Mouse (Mus musculus) lung, postnatal 25 days (tissue): ENCODE measurements at regions not wholly inside any gene's neighbourhood (a gene's known extent, or its start where the extent isn't known, plus 50 kb on each side); places are given as distances from the start of the nearest gene placed in this dataset.

ENCODE experiments used
- DNase-seq: peaks from one replicate; pipeline ENCODE4 v3.0.0; 2022; ENCODE audit warnings: low spot score

DNA sequence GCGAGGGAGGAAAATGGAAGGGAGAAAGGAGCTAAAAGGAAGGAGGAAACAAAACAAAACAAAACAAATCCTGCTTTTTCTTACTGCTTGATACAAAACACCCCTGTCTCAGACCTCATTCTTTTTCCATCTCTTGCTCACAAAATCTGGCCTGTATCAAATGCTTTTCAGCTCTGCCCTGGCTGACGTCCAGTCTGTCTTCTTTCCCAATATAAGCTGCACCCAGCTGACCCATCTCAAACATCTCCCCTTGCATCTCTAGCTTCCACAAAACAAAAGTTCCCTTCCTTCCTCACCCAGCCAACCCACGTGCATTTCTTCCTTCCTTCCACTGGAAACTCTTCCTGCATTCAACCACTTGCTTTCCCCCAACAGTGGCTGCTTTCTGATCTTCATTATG lies 183.1 kb upstream of the Usp25 start:
- DNase-seq: no peak

DNA sequence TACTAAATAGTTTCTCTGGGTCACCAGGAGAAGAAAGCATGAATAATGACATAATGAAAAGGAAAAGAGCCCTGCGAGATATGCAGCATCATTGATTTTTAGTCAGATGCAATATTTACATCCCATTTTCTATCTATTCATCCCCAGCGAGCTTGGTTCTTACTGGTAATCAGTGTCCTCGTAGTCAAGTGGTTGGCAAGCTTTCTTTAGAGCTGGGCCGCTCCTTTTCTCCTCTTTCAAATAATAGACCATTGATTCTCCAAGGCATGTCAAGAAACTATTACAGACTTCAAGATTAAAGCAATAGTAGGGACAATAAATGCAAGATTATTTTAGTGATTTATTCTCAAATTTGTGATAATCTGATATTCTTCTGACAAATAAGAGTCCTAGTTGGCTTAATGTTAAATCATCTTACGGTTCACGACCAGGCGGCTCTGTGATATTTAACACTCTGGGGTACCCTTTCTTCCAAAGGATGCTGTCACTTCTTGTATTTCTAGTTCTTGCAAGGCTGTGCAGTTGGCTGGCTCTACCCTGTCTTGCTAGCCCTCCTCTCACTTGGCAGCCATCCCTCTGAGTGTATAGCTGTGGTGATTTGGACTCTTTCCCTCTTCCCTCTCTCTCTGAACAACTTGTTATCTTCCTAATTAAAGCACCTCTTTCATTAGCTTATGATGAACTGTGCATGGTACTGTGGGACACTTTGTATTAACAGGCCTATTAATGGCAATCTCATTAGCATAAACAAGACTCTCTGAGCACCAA lies 185.6 kb upstream of the Usp25 start:
- no peak for DNase-seq

DNA sequence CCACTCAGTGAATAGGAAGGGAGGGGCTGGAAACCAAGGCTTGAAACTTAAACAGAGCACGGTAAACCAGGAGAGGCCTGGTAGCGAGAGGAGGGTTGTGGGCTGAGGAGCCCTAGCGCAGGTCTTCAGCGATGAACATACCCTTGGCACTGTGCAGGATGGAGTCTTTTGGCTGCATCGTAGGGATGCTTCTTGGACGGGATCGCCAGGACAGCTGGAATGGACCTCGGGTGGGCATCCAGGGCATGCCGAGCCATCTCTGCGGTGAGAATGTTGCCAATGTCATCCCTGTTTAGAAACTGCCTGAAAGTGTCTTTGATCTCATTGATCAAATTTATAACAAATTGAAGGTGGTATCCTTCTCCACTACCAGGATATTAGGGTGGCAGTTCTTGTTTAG lies 192.2 kb upstream of the Usp25 start:
- no peak for DNase-seq

DNA sequence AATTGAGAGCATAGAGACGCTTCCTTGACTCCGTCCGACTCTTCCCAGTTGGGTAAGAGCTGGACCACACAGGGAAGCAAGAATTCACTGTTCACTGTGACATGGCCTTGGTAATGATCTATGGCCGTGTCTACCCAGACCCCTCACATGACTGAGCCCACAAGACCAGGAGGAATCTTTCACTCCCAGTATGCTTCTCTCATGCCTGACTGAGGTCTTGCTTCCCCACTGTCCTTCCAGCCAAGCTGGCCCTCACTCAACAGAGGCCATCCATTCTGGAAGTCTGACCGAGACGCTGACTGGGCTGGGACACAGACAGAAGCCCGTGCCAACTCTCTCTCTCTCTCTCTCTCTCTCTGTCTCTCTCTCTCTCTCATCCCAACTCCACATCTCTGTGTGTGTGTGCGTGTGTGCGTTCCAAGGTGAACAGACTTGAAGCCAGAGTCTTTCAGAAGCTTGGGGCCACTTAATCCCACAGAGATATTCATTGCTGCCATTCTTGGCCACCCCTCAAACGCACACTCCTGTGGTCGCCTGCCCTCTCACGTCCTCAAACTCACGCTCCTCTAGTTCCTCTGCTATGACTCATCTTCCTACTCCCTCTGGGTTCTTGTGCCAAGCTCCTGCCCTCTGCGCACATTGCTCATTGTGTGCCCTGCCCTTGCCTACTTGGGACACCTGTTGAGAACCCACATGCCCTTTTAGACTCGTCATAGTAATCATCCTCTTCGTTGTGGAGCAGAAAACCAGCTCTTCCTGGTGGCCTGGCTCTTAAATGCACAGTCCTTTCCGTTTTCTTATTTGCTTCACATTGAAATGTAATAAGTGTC lies 197.2 kb upstream of the Usp25 start:
- peak; percentile 31 for DNase-seq

DNA sequence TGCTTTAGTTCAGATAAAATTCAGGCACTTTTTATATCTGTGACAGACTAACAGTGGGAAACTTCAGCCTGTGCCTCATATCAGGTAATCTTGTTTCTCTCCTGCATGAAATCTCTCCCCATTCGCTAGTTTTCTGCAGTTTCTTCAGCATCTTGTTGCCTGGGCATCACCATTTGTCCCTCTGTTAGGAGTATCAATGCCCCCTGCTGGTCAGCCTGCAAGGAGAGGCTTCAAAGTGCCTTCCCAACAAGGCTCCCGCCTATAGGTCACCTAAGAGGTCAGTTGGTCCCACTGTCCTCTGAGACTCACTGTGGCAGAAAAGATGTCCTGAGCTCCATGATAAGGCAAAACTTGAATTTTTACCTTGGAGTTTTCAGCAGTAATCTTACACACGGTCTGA lies 209.8 kb upstream of the Usp25 start:
- peak; percentile 34 for DNase-seq

DNA sequence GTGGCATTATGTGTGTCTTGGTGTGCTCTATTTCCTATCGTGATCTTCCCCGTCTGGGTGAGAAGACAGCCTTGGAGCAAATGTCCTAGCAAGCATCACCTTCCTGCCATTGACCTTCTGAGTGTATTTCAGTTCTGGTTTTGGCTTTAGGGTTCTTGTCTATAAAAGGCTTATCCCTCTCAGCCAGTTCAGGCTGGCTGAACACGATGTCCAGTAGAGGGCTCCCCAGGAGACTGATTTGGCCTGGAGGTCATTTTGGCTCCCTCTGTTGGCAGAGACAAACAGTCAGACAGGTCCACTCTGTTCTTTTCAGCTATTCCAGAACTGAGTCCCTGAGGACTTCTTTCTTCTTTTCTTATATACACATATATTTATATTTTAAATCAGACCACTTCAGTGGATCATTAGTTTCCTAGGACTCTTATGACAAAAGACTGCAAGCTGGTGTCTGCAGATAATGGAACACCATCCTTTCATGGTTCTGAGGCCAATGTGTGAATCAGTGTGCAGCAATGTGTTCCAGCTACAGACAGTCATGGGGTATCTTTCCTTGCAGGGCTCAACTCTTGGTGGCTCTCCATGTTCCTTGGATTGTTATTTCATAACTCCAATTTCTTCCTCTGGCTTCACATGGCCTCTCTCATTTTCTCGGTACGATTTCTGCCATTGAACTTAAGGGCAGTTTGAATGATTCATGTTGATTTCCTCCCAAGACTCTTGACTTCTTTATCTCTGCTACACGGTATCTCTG lies 226.9 kb upstream of the Usp25 start:
- DNase-seq: peak; percentile 85

DNA sequence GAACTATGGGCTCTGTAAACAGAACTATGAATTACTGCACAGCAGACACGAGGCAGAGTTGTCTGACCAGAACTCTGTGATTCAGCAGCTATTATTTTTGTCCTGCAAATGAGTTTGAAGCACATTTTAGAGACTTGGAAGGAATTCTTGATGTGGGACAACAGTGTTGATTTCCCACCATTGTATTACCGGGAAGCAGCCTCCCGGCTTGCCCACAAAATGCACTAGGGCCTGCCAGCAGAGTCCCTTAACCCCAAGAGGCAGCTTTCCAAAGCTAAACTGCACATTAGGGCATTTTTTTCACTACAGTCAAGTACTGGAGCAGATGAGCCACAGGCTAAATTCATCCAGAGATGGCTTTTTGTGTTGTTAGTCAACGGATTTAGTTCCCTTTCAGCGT lies 230.8 kb upstream of the Usp25 start:
- no peak for DNase-seq

DNA sequence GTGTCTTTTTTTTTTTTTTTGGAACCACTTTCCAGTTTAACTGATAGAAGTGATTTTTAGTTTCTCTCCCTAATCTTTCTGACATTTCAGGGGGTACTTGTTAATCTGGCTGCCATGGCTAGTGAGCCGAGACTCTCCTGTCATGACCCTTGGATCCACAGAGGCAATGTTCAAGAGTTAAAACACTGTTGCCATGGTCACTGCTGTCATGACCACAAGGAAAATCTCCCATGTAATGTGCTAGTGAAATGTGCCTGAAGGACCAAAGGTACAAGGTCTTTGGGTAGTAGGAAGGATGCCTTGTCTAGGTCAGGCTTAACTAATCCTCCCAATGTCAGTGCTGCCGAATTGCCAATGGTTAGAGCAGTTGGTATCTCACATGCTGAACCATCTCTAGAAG lies 237.7 kb upstream of the Usp25 start:
- no peak for DNase-seq

DNA sequence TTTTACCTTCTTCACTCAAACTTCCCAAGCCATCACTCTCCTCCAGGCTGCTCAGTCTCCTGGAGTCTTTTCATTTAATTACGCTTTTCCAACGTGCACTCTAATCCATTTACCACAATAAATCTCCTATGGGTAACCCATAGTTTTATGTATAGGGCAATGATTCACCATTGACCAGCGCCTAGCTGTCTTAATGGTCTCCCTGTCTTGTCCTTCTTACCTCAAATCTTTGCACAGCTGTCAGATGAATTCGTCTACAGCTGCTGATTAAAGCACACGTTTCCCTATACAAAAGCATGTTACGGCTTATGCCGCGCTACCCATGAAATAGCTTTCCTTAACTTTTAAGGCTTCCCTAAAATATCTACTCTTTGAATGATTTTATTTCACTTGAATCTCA lies 239.5 kb upstream of the Usp25 start:
- DNase-seq: no peak

DNA sequence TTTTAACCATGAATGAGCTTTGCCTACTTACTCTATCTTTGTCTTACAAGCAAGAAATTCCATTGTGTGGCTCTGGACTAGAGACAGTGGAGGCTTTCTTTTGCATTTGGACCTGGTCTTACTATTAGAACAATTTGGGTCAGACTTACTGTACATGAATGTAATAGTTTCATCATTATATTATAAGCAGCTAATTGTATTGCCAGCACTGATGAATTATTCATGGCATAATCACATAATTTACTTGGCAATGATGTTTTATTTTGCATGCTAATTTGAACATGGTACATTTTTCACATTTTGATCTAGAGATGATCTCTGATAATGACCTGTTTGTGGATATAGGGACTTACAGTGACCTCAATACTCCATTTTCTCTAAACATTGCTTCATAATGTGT lies 240.0 kb upstream of the Usp25 start:
- no peak for DNase-seq

DNA sequence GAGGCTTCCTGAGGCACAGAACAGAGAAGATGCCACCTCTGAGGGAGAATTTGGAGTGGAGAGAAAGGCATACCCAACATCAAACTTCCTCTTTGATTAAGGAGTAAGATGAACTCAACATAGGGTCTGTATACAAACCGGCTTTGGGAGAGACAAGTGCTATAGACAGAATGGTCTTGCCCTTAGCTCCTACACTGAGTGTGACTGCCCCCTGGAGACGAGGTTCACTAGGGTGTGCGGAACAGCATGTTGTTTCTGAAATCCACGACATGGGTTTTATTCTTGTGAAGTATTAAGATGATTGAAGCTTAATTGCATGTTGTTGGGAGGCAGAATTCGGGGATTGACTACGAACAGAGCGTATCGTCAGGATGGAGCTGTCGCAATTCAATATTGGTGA lies 244.9 kb upstream of the Usp25 start:
- DNase-seq: peak; percentile 43

DNA sequence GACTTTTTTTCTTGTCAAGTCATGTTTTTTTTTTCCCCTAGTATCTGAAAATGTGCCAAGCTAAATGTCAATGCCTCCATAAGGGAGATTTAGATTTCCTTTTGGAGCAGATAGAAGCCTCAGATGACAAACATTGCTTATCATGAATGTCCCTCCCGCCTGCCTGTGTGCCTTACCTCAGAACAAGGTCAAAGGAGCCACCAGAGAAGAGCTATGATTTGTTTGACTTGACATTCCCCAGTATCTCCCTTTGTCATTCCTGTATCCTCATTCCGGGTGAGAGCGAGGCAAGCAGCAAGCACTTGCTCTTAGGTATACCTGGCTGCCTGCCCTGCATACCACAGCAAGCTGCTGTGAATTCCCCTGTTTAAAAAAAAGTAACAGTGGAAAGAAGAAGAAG lies 246.9 kb upstream of the Usp25 start:
- DNase-seq: no peak

DNA sequence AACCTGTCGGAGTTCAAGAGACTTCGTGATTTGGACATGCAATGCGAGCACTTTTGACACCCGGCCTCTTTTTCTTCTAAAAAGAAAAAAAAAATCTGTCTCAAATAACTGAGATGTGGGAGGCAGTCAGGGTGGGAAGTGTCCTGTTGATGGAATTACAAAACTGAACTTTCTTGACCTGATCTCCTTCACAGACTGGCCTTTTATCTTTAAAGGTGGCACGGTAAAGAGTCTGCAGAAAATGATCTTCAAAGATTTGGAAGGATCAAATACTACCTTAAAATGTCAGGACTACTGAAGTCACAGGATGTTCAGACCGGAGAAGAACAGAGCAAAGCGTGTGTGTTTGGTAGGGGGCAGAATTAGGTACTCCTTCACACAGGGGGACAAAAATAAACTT lies 248.0 kb upstream of the Usp25 start:
- no peak for DNase-seq

DNA sequence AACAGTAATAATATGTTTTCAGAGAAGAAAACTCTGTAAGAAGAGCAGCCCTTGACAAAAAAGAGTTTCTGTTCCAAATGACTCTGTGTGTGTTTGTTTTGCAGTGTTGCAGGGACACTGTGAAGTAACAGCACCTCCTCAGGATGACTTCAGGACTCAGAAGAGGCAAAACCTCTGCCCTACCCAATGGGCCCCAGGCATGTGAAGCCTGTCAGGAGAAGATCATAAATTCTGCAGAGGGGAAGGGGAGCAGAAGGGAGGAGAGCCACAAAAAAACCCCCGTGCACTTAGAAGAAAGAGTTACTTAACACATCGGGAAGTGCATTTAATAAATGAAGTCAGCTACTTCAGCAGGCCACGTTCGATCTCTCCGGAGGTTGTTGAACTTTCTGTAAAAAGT lies 248.5 kb upstream of the Usp25 start:
- no peak for DNase-seq

DNA sequence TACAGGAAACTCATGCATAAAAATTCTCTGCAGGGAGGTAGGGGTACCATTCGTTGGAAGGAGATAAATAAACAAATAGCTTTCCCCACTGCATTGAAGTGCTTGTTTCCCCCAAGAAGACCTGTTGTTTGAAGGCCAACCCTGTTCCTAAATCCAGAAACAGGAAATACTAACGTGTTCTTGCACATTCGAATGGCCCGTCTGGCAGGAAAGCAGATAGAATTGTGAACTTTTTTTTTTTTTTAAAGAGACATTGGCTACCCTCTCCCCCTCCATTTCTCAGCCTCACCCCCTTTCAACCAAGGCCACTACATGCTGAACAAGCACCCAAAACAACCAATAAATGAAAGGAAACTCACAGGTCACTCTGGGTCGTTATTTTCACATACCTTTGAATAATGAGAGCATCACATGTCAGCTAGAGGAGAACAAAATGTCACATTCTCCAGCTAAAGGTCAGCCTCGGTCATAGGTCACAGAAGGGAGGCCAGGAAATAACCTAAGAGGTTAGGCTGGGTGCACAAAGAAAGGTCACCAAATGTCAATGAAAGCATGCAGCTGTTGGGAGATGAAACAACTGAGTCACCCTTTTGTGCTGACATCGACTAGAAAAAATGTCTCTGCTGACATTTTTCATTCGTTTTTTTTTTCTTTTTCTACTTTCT lies 250.8 kb upstream of the Usp25 start:
- peak; percentile 57 for DNase-seq

DNA sequence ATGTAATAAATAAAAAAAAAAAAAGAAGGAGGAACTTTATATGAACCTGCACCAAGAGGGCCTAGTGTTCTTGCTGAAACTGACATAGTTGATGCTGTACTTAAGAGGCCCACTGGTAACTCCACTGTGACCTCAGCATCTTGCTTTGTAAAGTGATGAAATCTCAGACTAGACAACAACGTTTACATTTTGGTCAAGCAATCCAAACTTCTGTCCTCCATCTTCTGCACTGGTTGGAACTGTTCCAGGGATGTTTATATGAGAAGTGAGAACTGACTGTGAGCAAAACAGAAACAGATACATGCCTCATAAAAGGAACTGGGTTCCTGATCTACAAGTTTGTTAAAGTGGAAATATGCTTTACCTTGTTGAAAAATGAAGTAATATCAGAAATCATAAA lies 251.7 kb upstream of the Usp25 start:
- no peak for DNase-seq

DNA sequence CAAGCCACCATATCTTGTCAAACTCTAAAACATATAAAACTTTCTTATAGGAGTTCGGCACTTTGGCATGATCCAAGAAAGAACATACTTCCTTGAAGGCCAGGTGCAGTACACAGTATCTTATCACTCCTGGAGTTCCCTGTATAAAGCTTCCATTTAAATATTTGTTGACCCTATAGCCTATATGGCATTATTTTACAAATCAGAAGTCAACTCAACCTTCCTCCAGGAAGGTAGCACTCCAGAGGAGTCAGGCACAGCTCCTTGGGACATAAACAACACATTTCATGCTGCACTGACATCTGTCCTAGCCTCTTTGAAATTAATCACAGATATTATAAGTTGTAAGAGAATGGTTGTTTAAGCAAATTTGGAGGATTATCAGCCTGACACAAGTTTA lies 252.5 kb upstream of the Usp25 start:
- DNase-seq: no peak

DNA sequence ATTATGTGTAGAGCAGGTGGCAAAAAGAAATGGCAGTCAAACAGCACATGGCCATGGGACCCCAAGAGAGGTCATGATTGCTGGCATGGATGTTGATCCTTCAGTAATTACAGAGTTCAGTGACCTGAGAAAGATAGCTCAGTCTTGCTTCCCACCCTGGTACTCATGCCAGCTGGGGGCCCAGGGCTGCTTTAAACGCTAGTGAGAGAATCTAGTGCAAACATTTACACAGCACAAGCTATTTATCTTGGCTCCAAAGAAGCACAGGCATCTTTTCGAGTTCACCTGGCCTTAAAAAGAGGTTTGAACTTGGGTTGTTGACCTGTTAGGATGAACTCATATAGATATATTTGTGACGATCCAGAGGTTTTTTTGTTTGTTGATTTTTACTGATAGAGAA lies 258.6 kb upstream of the Usp25 start:
- DNase-seq: no peak

DNA sequence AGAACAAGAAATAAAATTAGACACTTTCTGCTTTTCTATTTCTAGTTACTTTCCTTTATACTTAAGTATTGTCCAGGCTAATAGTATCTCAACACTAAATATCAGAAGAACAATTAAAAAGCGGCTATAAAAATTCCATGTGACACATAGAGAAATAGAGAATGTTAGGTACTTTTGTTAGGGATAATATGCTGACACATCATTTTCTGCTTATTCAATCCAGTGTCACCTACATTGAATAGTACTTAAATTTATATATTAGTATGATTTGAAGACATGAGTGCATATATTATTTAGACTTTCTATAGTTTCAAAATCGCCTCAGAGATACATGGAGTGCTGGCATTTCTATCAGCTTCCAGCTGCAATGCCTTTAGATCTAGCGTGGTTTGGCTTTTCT lies 267.1 kb upstream of the Usp25 start:
- DNase-seq: no peak

DNA sequence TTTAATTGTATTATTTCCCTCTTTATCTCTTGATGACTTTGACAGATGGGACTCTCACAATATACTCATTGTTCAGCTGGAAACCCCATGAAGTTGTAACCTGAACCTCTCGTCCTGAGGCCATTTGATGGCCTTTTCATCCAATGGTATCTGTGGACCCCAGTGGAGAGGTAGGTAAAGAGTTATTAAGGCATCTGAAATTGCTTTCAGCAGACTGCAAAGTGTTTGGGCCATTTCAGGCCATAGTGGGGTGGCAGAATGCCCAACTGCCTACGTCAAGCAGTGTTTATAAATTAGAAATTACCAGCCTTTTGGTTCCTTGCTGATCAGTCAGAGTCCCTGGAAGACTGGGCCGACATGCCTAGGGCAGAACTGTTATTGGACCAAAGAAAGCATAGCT lies 272.4 kb upstream of the Usp25 start:
- DNase-seq: no peak

DNA sequence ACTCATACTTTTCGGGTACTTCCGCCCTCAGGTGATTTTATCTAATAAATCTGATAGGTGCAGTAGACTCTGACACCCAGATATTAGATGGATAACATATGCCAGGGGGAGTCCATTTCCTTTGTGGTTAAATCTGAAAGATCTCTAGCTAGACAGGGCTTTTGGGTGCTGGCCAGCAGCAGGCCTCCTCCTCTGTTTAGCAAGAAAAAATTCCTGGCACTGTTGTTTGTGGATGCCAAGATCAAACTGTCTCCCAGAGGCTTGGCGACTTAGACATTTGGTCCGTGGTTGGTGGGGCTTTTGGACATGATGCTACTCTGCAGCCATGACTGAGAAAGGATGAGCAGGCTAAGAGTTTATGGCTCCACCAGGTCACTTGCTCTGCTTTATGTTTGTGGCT lies 287.5 kb upstream of the Usp25 start:
- no peak for DNase-seq

DNA sequence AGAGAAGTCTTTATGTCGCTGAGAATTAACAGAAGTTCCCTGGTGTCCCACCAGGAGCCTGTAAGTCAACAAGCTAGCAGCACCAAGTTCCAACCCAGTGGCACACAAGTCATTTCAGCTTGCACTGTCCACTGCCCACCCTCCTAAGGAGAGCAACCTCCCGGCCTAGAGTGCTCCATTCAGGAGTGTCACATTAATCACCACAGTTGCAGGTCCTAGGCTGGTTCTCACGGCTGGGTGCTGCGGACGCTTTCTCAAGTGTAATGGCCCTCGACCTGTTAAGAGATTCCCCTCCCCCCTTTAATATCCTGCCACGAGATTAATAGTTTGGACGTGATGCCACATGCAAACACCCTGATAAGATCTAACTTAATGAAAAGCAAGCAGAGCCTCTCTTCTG lies 288.2 kb upstream of the Usp25 start:
- no peak for DNase-seq
